Mouse (Mus musculus) brain, embryonic 14.5 days (tissue): ENCODE measurements around the gene Rtn4rl1.

Source experiments
- CTCF ChIP-seq: fragments of 200-500 bp; IDR thresholded peaks from 2 replicates; pipeline ENCODE4 v1.5.1; 2012; ENCODE audit warnings: inconsistent platforms, mild to moderate bottlenecking, moderate library complexity, borderline replicate concordance; ENCODE audit not compliant: insufficient read depth, insufficient read length; ENCODE audit errors: extremely low read depth
- POLR2A ChIP-seq: fragments of 200-500 bp; IDR thresholded peaks from 2 replicates; pipeline ENCODE4 v1.6.1; 2012; ENCODE audit warnings: mild to moderate bottlenecking, inconsistent platforms, borderline replicate concordance; ENCODE audit not compliant: poor library complexity, insufficient read depth, insufficient read length, severe bottlenecking; ENCODE audit errors: extremely low read depth

- TF ChIP-seq CTCF = no peak
- TF ChIP-seq POLR2A = no peak
Measured at GRCm38 (mm10) chr11:75157037-75157436, 36.5 kb upstream of the Rtn4rl1 start.
